Mouse (Mus musculus) small intestine, adult 2 months (tissue): ENCODE measurements around the gene Ctbp2. TPM values are rescaled to one million over a fixed set of nuclear protein-coding genes. Genes with fewer than 3 reads are reported as not detected.

Experiments used
- H3K27ac ChIP-seq: fragments of 200-500 bp; 2 replicates; pipeline ENCODE4 v1.5.1; 2012; ENCODE audit warnings: low read depth, low read length, control low read depth, inconsistent platforms; ENCODE audit not compliant: insufficient read depth
- H3K27me3 ChIP-seq: fragments of 200-500 bp; 2 replicates; pipeline ENCODE4 v1.6.1; 2012; ENCODE audit warnings: mild to moderate bottlenecking, moderate library complexity, low read length, inconsistent platforms; ENCODE audit not compliant: control insufficient read depth, insufficient read depth
- H3K36me3 ChIP-seq: fragments of 200-500 bp; 2 replicates; pipeline ENCODE4 v1.6.1; 2012; ENCODE audit warnings: mild to moderate bottlenecking, low read length, control low read depth, inconsistent platforms; ENCODE audit not compliant: control insufficient read depth, insufficient read depth
- H3K4me1 ChIP-seq: fragments of 200-500 bp; 2 replicates; pipeline ENCODE4 v1.6.1; 2012; ENCODE audit warnings: low read length, inconsistent platforms, mixed read lengths; ENCODE audit not compliant: control insufficient read depth, insufficient read depth, insufficient read length
- H3K4me3 ChIP-seq: fragments of 200-500 bp; 2 replicates; pipeline ENCODE4 v1.5.1; 2012; ENCODE audit warnings: low read depth, mild to moderate bottlenecking, control low read depth, inconsistent platforms, low read length, moderate library complexity
- CTCF ChIP-seq: fragments of 200-500 bp; IDR thresholded peaks from 2 replicates; pipeline ENCODE4 v1.5.1; 2012; ENCODE audit warnings: low read depth, mild to moderate bottlenecking, control low read depth, inconsistent platforms, low read length, moderate library complexity, mixed read lengths; ENCODE audit not compliant: insufficient replicate concordance, insufficient read length; ENCODE audit errors: extremely low read depth
- POLR2A ChIP-seq: fragments of 200-500 bp; IDR thresholded peaks from 2 replicates; pipeline ENCODE4 v1.6.1; 2012; ENCODE audit warnings: low read depth, mild to moderate bottlenecking, control low read depth, inconsistent platforms, low read length, moderate library complexity
- WGBS: fragments of 180-500 bp; shearing (Covaris S2); methylation state at CpG from one replicate; pipeline ENCODE4 v1.1.7; 2018; 5-methylcytosine and 5-hydroxymethylcytosine counted together
- polyA plus RNA-seq: library from polyadenylated mRNA; depleted of rRNA; stranded (reverse); fragments of >200 nt; gene quantifications from 2 replicates; pipeline ENCODE4 v1.2.3, GENCODE M21; 2012

Ctbp2 gene
- polyA plus RNA-seq, 1 experiment: 33.8 TPM

- Histone ChIP-seq H3K4me1 (peaks cover 4% of the 10 kb centered on the region; the same call in 1 of the 2 replicates), H3K36me3 (peaks cover 4% of the 10 kb centered on the region; the same call in 1 of the 2 replicates), H3K27ac (no peak overlapping the region), H3K4me3 (no peak overlapping the region), H3K27me3 (no peaks in the 10 kb centered on the region)
- TF ChIP-seq CTCF (no peak), POLR2A (no peak)
- 93% methylated on average over 10 of the region's 10 CpGs for WGBS
Observed at GRCm38 (mm10) chr7:133013923-133014322, 110.2 kb downstream of the Ctbp2 start.

- WGBS: 45% methylated on average over 14 of the region's 14 CpGs
- H3K4me3 ChIP-seq: no peak overlapping the region
- peaks cover 4% of the 10 kb centered on the region; the same call in 1 of the 2 replicates for H3K36me3 ChIP-seq
- no peak overlapping the region for H3K27ac ChIP-seq
- TF ChIP-seq CTCF: no peak
- H3K27me3 ChIP-seq: no peaks in the 10 kb centered on the region
- H3K4me1 ChIP-seq: peaks cover 8% of the 10 kb centered on the region; the same call in 1 of the 2 replicates
Observed at GRCm38 (mm10) chr7:133012637-133013366, 111.4 kb downstream of the Ctbp2 start.

GRCm38 (mm10) chr7:133011611-133012010, 112.5 kb downstream of the Ctbp2 start:
- Histone ChIP-seq H3K27me3 (no peaks in the 10 kb centered on the region), H3K4me3 (no peak overlapping the region), H3K36me3 (peaks cover 4% of the 10 kb centered on the region; the same call in 1 of the 2 replicates), H3K4me1 (peaks cover 17% of the 10 kb centered on the region), H3K27ac (no peak overlapping the region)
- no peak for TF ChIP-seq CTCF
- TF ChIP-seq POLR2A: no peak
- WGBS: 19% methylated on average over 4 of the region's 4 CpGs

GRCm38 (mm10) chr7:133011191-133011590, 113.0 kb downstream of the Ctbp2 start:
- 10% methylated on average over 5 of the region's 5 CpGs for WGBS
- TF ChIP-seq CTCF: no peak
- H3K27ac ChIP-seq: no peak overlapping the region
- H3K4me1 ChIP-seq: peaks cover 17% of the 10 kb centered on the region
- peaks cover 4% of the 10 kb centered on the region; the same call in 1 of the 2 replicates for H3K36me3 ChIP-seq
- H3K27me3 ChIP-seq: no peaks in the 10 kb centered on the region
- no peak overlapping the region for H3K4me3 ChIP-seq

GRCm38 (mm10) chr7:133010477-133010876, 113.7 kb downstream of the Ctbp2 start:
- H3K4me1 ChIP-seq: peaks cover 17% of the 10 kb centered on the region
- 75% methylated on average over 3 of the region's 3 CpGs for WGBS
- no peak overlapping the region for H3K27ac ChIP-seq
- peaks cover 4% of the 10 kb centered on the region; the same call in 1 of the 2 replicates for H3K36me3 ChIP-seq
- no peak overlapping the region for H3K4me3 ChIP-seq
- TF ChIP-seq POLR2A (no peak), CTCF (no peak)
- H3K27me3 ChIP-seq: no peaks in the 10 kb centered on the region

GRCm38 (mm10) chr7:133009676-133010075, 114.5 kb downstream of the Ctbp2 start:
- Histone ChIP-seq H3K36me3 (peaks cover 4% of the 10 kb centered on the region; the same call in 1 of the 2 replicates), H3K27ac (no peak overlapping the region), H3K4me1 (peaks cover 17% of the 10 kb centered on the region), H3K27me3 (no peaks in the 10 kb centered on the region), H3K4me3 (no peak overlapping the region)
- TF ChIP-seq POLR2A: no peak
- no peak for TF ChIP-seq CTCF
- 60% methylated on average over 8 of the region's 8 CpGs for WGBS

- 99% methylated on average over 4 of the region's 4 CpGs for WGBS
- H3K27ac ChIP-seq: no peak overlapping the region
- peaks cover 3% of the 10 kb centered on the region; the same call in 1 of the 2 replicates for H3K36me3 ChIP-seq
- TF ChIP-seq POLR2A (no peak), CTCF (no peak)
- no peak overlapping the region for H3K4me3 ChIP-seq
- H3K27me3 ChIP-seq: no peaks in the 10 kb centered on the region
- peaks cover 17% of the 10 kb centered on the region for H3K4me1 ChIP-seq
Observed at GRCm38 (mm10) chr7:133008663-133009062, 115.5 kb downstream of the Ctbp2 start.
